Mouse (Mus musculus) retina, adult 2 months (tissue): ENCODE measurements around the gene Atp1b1.

Experiments used
- DNase-seq: peaks from one replicate; pipeline ENCODE4 v3.0.0-alpha.2; 2012; ENCODE audit warnings: low read depth, low spot score

Gene Atp1b1

DNA sequence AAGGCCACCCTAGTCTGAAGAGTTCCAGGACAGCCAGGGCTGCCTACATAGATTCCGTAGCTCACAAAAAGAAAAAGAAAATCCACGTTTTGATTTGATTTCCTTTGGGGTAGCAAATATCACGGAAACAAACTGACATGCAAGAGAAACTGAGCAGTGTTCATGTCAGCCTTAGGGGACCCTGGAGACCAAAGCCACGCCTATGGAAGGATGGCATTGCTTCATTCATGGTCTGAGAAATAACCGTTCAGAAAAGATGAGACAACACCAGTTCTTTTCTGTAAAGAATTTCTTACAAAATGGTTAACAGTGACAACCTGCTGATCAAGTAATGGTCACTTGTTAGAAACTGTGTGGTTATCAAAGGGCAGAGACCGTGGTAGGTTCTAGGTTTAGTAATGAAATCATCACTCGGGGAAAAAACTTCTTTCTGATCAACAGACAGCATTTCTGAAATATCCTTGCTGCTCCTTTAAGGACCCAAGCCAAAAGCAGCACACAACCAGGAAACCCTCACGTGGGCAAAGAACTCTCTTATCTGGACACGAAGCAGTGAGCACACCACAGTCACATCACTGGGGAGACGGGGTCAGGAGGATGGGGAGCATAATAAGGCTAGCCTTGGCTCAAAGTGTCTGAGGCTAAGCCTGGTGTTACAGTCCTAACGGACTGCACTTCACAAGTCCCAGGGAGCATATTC is 17.3 kb downstream of the Atp1b1 start:
- DNase-seq, result no peak

DNA sequence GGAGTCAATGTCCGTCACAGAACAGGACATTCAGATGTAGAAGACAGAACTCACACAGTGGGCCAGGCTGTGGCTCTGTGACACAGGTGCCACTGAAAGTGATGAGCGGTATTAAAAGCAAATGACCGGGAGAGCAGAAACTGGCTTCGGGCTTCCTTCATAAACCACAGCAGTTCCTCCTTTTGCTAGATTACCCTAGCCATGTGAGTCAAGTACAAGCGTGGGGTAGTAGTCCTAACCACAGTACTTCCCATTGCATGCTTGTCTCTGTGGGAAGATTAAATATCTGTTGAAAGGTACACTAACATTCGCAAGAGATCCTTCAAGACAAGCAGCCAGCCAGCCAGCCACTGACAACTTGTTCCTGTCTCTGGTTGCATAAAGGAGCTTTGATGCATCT is 17.9 kb downstream of the Atp1b1 start:
- DNase-seq, result no peak

DNA sequence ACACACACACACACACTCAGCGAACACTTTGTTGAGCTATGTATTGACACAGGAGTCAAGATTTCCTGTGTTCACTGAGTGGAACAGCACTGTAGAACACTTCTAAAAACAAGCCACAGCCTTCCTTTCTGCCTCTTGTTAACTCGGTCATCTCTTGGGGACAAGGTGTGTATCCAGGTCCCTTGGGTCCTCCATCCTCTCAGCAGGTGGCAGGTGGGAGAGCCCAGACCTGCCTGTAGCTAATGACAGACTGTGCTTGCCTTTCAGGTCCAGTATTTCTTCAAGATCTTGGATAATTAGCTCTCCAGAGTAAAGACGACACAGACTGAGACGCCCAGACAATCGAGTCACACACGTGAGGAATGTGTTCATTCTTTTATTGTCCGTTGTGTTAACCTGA is 21.4 kb downstream of the Atp1b1 start:
- DNase-seq, result no peak

DNA sequence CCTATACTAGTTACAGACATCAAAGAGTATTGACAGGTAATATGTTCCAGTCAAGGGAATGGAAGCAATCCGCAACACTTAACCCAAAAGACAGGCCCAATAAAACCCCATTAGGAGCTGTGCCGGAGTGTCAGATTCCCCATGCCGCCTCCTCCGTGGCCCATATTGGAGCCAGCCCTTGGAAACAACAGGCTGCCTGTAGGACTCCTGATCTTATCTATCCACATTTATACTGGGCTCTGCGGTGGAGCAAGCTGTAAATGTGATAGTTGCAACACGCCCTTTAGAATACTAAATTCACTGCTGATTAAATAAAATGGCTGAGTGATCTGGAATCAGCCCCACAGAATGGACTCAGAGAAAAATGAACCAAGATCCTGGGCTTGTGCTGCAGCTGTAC is 24.1 kb downstream of the Atp1b1 start:
- DNase-seq, result no peak

DNA sequence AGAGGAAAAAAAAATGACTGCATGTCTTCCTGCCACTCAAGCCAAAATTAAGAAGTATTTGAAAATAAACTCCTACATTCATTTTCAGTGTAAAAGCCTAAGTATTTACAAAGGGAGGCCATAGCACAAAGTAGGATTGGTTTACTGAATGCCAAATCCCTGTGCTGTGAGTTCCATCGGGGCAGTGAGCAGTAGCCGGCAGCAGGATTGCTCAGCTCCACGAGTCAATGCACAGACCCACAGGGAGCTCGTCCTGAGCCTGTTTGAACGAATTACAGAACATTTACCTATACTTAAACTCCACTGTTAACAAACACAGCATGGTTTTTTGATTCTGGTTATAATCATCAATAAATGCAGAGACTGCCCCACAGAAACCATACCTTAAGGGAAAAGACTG is 25.5 kb downstream of the Atp1b1 start:
- no peak for DNase-seq

DNA sequence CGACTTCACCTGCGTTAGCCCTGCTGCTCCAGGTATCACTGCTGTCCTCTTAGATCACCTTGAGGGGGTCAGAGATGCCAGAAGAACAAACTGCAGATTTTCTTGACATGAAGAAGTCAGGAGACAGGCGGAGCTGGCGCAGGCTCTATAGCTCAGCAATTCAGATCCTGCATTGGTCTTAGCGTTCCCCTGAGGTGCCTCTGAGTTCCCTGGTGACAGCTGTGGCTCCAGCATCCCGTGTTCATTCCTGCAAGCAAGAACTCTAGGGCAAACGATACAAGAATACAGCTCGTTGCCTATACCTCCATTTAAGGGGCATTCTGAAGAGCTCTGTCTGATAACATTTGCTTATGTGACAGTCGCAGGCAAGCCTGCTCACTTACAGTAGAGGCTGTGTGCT is 29.5 kb downstream of the Atp1b1 start:
- no peak for DNase-seq

DNA sequence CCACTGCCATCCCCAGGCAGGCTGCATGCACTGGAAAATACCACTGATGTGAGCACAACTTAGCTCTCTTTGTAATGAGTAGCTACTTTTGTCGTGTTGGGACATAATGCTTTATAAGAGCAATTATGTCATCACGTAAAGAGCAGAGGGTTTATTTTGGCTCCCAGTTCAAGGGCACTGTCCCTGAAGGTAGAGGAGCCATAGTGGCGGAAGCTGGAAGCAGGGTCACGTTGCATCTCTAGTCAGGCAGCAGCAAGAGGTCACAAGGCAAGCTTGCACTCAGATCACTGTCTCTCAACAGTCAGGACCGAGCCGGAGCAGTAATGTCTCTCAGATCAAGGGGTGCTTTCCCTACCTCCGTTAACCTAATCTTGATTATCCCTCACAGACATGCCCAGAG is 30.4 kb downstream of the Atp1b1 start:
- no peak for DNase-seq

DNA sequence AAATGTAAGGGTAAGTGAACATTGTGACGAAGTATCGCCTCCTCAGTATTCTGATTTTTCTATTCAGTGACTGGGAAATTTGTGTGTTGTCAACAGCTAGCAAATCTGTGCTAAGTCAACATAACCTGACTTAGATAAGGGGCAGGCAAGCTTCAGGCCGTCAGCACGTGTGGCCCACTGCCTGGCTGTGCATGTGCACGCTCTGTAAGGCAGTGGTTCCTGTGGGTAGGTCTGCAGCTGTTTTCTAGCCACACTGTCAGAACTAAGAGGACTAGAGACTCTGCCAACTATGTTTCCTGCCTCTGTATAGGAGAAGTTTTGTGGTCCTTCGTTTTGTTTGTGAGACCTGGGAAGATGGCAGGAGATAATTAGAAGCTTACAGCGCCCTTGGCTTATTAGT is 31.9 kb downstream of the Atp1b1 start:
- no peak for DNase-seq

DNA sequence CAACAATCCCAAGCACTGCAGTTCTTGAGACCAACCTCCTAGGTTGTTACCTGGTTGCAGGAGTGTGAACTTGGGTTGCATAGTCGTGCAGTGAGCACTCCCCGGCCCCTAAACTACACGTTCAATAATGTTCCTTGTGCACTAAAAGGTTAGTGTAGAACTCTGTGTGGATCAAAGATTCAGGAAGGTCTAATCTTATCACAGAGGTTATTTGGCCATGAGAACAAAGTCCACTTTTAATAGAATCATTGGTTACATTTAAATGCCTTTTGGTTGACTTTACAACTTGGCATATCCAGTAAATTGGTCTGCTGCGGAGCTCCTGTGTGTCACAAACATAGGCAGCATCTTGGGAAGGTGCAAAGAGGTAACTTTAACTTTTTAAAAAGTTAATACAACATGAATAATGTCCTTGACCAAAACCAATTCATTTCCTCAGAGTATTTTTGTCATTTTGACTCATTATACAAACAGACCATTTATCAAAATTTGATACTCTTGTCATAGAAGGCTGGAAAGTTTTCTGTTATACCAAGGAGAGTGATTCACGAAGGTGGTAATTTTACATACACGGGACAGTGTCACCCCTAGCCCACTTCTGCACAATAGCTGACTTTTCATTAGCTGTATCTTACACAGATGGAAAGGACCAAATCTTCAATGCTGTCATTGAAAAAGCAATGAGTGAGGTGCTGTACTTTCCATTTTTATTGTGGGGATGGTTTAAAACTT is 37.4 kb downstream of the Atp1b1 start:
- no peak for DNase-seq

DNA sequence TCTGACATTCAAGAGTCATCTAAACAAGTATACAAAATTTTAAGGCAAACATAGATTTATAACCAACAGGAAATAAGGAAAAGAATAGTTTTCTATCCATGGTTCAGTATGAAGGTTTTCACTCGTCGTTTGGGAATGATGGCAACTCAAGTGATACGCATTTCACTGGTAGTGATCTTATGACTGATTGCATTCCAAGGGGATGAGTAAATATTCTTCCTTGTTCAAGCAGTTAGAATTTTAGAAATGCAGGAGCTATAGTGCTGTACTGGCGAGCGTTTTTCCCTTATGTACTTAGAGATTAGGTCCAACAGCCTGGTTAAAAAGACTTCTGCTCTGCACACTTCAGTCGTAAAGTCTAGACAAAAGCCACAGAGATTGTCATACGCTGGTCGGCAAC is 38.8 kb downstream of the Atp1b1 start:
- no peak for DNase-seq

DNA sequence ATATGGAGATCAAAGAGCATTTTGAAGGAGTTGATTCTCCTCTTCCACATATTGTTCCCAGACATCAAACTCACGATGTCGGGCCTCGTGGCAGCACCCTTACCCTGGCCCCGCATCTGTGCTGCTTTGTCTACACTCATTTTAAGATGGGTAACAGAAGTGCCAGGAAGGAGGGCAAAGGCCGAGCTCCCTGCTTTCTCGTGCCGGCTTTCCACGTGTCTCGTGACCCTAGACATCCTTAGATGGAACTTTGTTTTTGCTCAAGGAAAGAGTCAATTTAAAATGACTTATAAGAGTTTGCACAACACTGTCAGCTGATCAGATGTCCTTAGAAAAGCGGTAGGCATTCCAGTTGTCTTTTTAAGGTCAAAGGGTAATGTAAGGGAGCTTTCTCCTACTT is 39.8 kb downstream of the Atp1b1 start:
- DNase-seq, result no peak

DNA sequence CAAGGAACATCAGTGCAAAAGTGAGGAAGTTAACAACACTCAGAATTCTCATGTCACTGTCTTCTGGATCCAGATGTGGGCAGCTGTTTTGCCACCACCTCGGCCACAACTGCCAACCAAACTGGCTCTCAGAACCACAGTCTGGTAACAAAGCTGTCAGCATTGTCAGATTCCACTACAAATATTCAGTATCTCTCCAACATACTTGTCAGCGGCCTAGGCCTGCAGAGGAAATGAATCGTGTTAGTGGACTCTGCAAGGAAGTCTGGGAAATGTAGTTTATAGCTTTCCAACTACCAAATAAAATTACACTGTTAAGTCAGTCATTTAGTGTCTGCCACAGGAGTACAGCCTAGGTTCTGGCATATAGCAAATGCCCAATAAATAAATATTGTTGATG is 40.6 kb downstream of the Atp1b1 start:
- no peak for DNase-seq

DNA sequence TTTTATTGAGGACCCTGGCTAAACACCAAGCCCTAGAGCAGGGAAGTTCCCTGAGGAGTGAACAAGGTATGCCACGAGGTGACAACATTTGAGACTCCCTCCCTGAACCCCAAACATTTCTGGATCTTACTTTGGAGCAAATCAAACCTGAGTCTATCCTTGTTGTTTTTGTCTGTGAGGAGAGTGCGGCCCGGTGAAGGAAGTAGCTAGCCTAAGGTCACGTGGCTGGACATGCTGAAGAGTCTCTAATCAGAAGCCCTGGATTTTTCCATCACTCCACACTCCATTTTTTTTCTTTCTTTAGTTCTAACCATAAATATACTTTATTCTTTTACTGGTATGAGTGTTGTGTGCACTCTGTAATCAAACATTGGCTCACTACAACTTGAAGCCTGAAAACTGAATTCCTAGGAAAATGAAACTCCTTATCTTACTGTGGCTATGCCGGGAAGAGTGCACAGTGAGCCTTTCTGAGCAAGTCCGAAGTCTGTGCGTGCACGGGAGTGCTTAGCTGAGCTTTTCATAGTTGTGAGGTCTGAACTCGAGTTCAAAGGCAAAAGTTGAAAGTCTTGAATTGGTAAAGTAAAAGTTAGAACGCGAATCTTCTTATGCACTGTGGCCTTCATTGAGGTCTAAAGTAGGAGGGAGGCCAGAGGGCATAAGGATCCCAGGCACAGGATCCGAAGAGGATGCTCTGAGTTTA is 41.3 kb downstream of the Atp1b1 start:
- no peak for DNase-seq

DNA sequence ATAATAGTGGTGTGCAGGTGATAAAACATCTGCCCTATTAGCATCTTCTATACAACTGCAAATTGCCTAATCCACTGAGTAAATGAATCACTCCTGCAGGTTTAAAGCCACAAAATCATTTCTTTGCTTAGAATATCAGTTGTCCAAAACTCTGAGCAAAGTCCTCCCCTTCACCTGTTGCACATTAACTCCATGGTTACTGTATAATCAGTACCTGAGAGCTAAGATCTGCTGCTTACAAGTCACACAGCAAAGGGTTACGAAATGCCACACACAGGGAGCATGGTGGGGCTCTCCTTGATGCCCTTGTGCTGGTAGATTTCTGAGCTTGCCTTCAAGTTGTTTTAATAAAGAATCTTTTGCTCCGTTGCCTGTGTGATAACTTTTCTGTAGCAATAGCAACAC is 42.8 kb downstream of the Atp1b1 start:
- no peak for DNase-seq

DNA sequence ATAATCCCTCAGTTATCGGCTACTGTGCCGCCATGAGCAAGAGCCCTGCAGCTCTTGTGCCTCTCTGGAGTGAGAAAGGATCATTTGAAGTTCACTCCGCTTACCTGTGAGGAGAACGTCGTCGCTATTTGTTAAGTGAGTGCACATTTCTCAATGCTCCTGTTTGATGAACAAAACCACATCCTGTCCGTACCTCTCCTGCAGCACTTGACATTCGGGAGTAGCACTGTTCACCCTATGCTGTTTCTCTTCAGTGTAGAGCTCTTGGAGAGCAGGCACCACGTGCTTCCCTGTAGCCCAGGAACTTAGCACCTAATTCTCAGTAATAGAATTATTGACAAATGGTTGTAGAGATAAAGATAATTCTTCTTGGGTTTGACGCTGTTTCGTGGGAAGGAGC is 44.5 kb downstream of the Atp1b1 start:
- no peak for DNase-seq

DNA sequence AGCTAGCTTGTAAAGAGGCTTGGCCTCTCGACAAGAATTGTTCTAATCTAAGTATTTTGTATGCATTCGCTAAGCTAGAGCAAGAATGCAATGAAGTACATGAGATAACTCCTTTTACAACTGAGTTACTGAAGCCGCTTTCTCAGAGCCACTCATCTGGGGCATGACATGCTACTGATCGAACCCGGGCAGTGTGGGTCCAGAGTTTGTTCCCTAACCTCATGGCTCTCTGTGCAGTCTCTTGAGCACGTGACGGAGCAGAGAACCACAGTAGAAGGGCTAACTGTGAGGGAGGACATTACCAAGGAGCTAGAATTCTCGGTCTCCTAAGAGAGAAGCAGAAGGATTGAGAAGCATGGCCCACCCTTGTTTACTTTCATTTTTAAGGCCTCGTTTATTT is 45.2 kb downstream of the Atp1b1 start:
- DNase-seq, result no peak

DNA sequence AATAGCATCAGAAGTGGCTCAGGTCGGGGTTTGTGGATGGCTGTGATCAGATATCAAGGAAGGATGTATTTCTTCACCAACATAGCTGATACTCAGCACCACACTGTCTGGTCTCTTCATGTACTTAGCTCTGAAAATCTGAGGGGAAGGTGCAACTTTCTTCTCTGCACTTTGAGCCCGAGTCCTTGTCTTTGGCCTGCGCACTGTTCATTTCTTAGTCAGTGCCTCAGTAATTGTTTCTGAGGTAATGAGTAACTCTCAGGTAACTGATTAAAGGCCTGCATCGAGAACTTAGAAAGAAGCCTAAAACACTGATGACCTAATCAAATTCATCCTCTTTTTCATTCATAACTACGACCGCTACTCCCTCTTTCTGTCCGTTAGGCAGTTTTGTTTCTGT is 46.8 kb downstream of the Atp1b1 start:
- DNase-seq, result no peak

DNA sequence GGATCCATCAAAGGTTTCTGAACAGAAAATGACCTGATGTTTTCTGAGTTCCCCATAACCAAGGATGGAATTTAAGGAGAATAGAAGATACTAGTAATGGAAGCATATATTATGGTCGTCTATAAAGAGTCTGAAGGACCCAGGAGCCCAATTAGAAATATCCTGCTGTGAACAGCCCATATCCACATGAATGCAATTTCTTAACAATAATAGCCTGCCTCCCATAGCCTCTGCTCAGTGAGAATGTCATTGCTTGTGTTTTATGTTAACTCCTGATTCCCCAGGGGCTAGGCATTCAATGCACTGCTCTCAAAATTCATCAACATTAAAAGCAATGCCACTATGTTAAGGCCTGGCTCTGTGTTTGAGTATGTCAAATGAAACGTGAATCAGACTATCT is 49.5 kb downstream of the Atp1b1 start:
- no peak for DNase-seq

DNA sequence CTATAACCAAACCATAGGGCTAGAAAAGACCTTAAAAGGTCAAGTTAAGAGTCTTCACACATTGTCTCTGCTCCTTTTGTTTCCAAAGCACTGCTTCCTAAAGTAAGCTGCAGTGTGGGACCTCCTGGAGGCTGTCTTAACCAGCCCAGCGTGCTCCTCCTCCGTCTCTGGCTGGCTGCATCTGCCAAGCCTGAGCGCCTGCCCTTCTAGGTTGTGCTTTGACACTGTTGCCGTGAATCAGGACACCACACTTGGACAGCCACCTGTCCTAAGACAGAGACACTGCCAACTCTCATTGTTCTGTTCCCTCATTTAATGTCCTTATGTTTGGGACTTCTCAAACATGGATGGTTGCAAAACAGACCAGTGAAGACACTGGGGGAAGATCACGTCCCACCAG is 51.6 kb downstream of the Atp1b1 start:
- DNase-seq, result no peak

DNA sequence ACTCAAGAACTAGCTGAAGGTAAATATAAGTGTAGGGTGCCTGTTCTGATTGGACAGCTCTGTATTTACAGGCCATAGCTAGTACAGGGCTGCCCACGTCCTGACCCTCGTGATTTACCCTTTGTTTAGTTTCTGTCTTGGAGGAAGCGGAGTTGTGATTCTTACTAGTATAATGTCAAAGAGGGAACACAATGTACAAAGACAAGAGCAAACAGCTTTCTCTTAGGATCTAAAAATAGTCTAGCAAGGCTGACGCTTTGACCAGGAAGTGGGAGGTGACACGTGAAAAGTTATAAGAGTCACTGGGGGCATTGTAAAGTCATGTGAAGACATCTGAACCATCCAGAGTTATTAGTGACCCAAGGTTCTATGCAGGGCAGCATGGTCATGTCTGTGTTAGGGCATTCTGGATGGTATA is 52.8 kb downstream of the Atp1b1 start:
- DNase-seq, result no peak

DNA sequence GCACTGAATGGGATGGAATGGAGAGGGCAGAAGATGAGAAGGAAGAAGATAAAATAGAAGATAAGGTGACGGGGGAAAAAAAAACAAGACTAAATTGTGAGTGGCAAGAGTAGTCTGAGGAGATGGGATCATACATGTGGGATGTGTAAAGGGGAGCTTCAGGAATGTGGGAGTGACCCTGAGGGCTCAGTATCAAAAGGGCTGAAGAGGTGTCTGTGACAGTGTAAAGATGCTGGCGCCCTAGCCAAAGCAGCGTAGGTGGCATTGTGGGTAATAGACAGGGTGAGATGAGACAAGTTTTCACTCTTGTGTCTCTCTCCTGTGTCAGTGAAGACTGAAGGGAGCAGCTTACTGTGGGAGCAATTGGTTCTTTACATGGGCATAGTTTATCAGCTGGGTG is 58.6 kb downstream of the Atp1b1 start:
- DNase-seq, result no peak

DNA sequence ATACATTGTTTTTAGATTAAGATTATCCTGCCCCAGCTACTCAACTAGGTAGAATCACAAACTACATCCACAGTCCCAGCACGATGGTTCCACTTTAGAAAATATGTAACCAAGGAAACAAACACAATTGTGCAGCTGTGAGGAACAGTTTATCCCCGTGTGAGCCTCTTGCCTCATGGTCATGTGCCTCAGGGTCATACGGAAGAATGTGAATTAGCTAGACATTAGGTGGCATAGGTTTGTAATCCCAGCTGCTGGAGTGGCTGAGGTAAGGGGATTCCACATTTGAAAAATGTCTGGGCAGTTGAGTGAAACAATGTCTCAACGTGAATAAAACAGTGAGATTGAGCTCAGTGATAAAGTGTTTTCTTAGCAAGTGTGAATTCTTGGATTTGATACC is 60.5 kb downstream of the Atp1b1 start:
- DNase-seq, result no peak
